Mouse (Mus musculus): ENCODE measurements around the gene Gm49392. TPM values are rescaled to one million over a fixed set of nuclear protein-coding genes. Genes with fewer than 3 reads are reported as not detected.
"Not testable (repeated sequence)": the region's sequence is repeated elsewhere in the genome, so short reads cannot be mapped to it uniquely, and the experiment has no call there.

Gene Gm49392
- polyA plus RNA-seq (2015; fragmentation: Nextera tagmentation; extraction: Ambion mirVana), result 0.71 TPM in 1 of 2 replicates, not detected in the other

- not testable (repeated sequence) for H3K36me3 ChIP-seq (ENCODE audit: insufficient read depth, low read length); ATAC-seq (ENCODE audit: low FRiP score, low TSS enrichment); H3K4me3 ChIP-seq (ENCODE audit: low read length); H3K4me2 ChIP-seq (replicated peaks; ENCODE audit: low read depth, low read length); H3K27me3 ChIP-seq (ENCODE audit: insufficient read depth, low read length); H3K27ac ChIP-seq (ENCODE audit: low read length); H3K9me3 ChIP-seq (ENCODE audit: low read length); H3K4me1 ChIP-seq (ENCODE audit: insufficient read depth, low read length); H3K9ac ChIP-seq (replicated peaks; ENCODE audit: low read length)
- 91% methylated on average over 7 of the region's 8 CpGs for WGBS
These were observed at the start of gene Gm49392 for GRCm38 (mm10) chr13:60896794-60897193. Gm49392 (minus strand) TSS chr13:60896894.

GRCm38 (mm10) chr13:60941884-60942283 is 45.2 kb upstream of the Gm49392 start, which contains the start of gene Tpbpa:
Tpbpa (minus strand) TSS chr13:60941984.
- not testable (repeated sequence) for H3K4me3 ChIP-seq (ENCODE audit: low read length); H3K9me3 ChIP-seq (ENCODE audit: low read length); H3K9ac ChIP-seq (replicated peaks; ENCODE audit: low read length); H3K27ac ChIP-seq (ENCODE audit: low read length); H3K36me3 ChIP-seq (ENCODE audit: insufficient read depth, low read length); H3K27me3 ChIP-seq (ENCODE audit: insufficient read depth, low read length); ATAC-seq (ENCODE audit: low FRiP score, low TSS enrichment); H3K4me1 ChIP-seq (ENCODE audit: insufficient read depth, low read length); H3K4me2 ChIP-seq (replicated peaks; ENCODE audit: low read depth, low read length)
- 84% methylated on average over 3 of the region's 3 CpGs for WGBS

GRCm38 (mm10) chr13:60936500-60936901 is 39.8 kb upstream of the Gm49392 start, which contains the start of the genes Gm49391 and Ctla2a:
Gm49391 (minus strand) TSS chr13:60936571.
Ctla2a (minus strand) TSS chr13:60936625.
- Histone ChIP-seq H3K4me2 (replicated peaks; ENCODE audit: low read depth, low read length) (no peak within 1 kb of the TSS), H3K27me3 (ENCODE audit: insufficient read depth, low read length) (no peaks in the 10 kb centered on the region), H3K27ac (ENCODE audit: low read length) (no peak within 1 kb of the TSS), H3K36me3 (ENCODE audit: insufficient read depth, low read length) (no peaks in the 10 kb centered on the region), H3K4me1 (ENCODE audit: insufficient read depth, low read length) (no peaks in the 10 kb centered on the region), H3K4me3 (ENCODE audit: low read length) (no peak within 1 kb of the TSS), H3K9ac (replicated peaks; ENCODE audit: low read length) (no peak within 1 kb of the TSS), H3K9me3 (ENCODE audit: low read length) (peaks cover 3% of the 10 kb centered on the region; the same call in 1 of the 2 replicates)
- peak; percentile 70 for ATAC-seq (ENCODE audit: low FRiP score, low TSS enrichment)
- 61% methylated on average over 5 of the region's 5 CpGs for WGBS

GRCm38 (mm10) chr13:60935490-60935889 is 38.8 kb upstream of the Gm49392 start, which contains the start of gene Gm49393:
Gm49393 (minus strand) TSS chr13:60935590.
- not testable (repeated sequence) for H3K4me1 ChIP-seq (ENCODE audit: insufficient read depth, low read length); H3K4me3 ChIP-seq (ENCODE audit: low read length); H3K27me3 ChIP-seq (ENCODE audit: insufficient read depth, low read length); H3K4me2 ChIP-seq (replicated peaks; ENCODE audit: low read depth, low read length); H3K36me3 ChIP-seq (ENCODE audit: insufficient read depth, low read length); H3K9ac ChIP-seq (replicated peaks; ENCODE audit: low read length); H3K27ac ChIP-seq (ENCODE audit: low read length); ATAC-seq (ENCODE audit: low FRiP score, low TSS enrichment); H3K9me3 ChIP-seq (ENCODE audit: low read length)
- WGBS, result 75% methylated on average over 2 of the region's 2 CpGs

GRCm38 (mm10) chr13:60904780-60905179 is 8.1 kb upstream of the Gm49392 start, which contains the start of gene Tpbpb:
Tpbpb (minus strand) TSS chr13:60904880.
- not testable (repeated sequence) for ATAC-seq (ENCODE audit: low FRiP score, low TSS enrichment); H3K4me1 ChIP-seq (ENCODE audit: insufficient read depth, low read length); H3K27ac ChIP-seq (ENCODE audit: low read length); H3K9me3 ChIP-seq (ENCODE audit: low read length); H3K4me2 ChIP-seq (replicated peaks; ENCODE audit: low read depth, low read length); H3K4me3 ChIP-seq (ENCODE audit: low read length); H3K27me3 ChIP-seq (ENCODE audit: insufficient read depth, low read length); H3K9ac ChIP-seq (replicated peaks; ENCODE audit: low read length); H3K36me3 ChIP-seq (ENCODE audit: insufficient read depth, low read length)
- 90% methylated on average over 2 of the region's 2 CpGs for whole genome bisulfite sequencing

GRCm38 (mm10) chr13:60897328-60897727 is 634 bp upstream of the Gm49392 start, which contains the start of gene Ctla2b:
Ctla2b (minus strand) TSS chr13:60897447.
- H3K4me1 ChIP-seq (ENCODE audit: insufficient read depth, low read length), result no peaks in the 10 kb centered on the region
- H3K4me2 ChIP-seq (replicated peaks; ENCODE audit: low read depth, low read length), result no peak within 1 kb of the TSS
- peak; percentile 76 for ATAC-seq (ENCODE audit: low FRiP score, low TSS enrichment)
- no peaks in the 10 kb centered on the region for H3K9me3 ChIP-seq (ENCODE audit: low read length)
- H3K4me3 ChIP-seq (ENCODE audit: low read length), result no peak within 1 kb of the TSS
- 63% methylated on average over 3 of the region's 3 CpGs for WGBS
- H3K27ac ChIP-seq (ENCODE audit: low read length), result no peak within 1 kb of the TSS
- H3K9ac ChIP-seq (replicated peaks; ENCODE audit: low read length), result no peak within 1 kb of the TSS
- H3K27me3 ChIP-seq (ENCODE audit: insufficient read depth, low read length), result no peaks in the 10 kb centered on the region
- no peaks in the 10 kb centered on the region for H3K36me3 ChIP-seq (ENCODE audit: insufficient read depth, low read length)

GRCm38 (mm10) chr13:60895406-60896160 is 1.1 kb downstream of the Gm49392 start:
- H3K36me3 ChIP-seq (ENCODE audit: insufficient read depth, low read length), result no peaks in the 10 kb centered on the region
- H3K4me3 ChIP-seq (ENCODE audit: low read length), result no peak overlapping the region
- H3K9ac ChIP-seq (replicated peaks; ENCODE audit: low read length), result no peak overlapping the region
- no peak for ATAC-seq (ENCODE audit: low FRiP score, low TSS enrichment)
- H3K27ac ChIP-seq (ENCODE audit: low read length), result no peak overlapping the region
- no peaks in the 10 kb centered on the region for H3K9me3 ChIP-seq (ENCODE audit: low read length)
- no peaks in the 10 kb centered on the region for H3K4me1 ChIP-seq (ENCODE audit: insufficient read depth, low read length)
- H3K27me3 ChIP-seq (ENCODE audit: insufficient read depth, low read length), result no peaks in the 10 kb centered on the region
- no peak overlapping the region for H3K4me2 ChIP-seq (replicated peaks; ENCODE audit: low read depth, low read length)

GRCm38 (mm10) chr13:60892301-60892700 is 4.4 kb downstream of the Gm49392 start:
- H3K9me3 ChIP-seq (ENCODE audit: low read length), result no peaks in the 10 kb centered on the region
- no peak for ATAC-seq (ENCODE audit: low FRiP score, low TSS enrichment)
- WGBS, result 94% methylated on average over 1 of the region's 1 CpGs
- no peaks in the 10 kb centered on the region for H3K36me3 ChIP-seq (ENCODE audit: insufficient read depth, low read length)
- H3K9ac ChIP-seq (replicated peaks; ENCODE audit: low read length), result no peak overlapping the region
- H3K4me2 ChIP-seq (replicated peaks; ENCODE audit: low read depth, low read length), result no peak overlapping the region
- H3K27me3 ChIP-seq (ENCODE audit: insufficient read depth, low read length), result no peaks in the 10 kb centered on the region
- no peaks in the 10 kb centered on the region for H3K4me1 ChIP-seq (ENCODE audit: insufficient read depth, low read length)
- no peak overlapping the region for H3K27ac ChIP-seq (ENCODE audit: low read length)
- no peak overlapping the region for H3K4me3 ChIP-seq (ENCODE audit: low read length)

- Histone ChIP-seq H3K36me3 (ENCODE audit: insufficient read depth, low read length) (no peaks in the 10 kb centered on the region), H3K27ac (ENCODE audit: low read length) (no peak within 1 kb of the TSS), H3K4me1 (ENCODE audit: insufficient read depth, low read length) (no peaks in the 10 kb centered on the region), H3K9me3 (ENCODE audit: low read length) (no peaks in the 10 kb centered on the region), H3K4me2 (replicated peaks; ENCODE audit: low read depth, low read length) (no peak within 1 kb of the TSS), H3K27me3 (ENCODE audit: insufficient read depth, low read length) (no peaks in the 10 kb centered on the region), H3K9ac (replicated peaks; ENCODE audit: low read length) (no peak within 1 kb of the TSS), H3K4me3 (ENCODE audit: low read length) (no peak within 1 kb of the TSS)
- no peak for ATAC-seq (ENCODE audit: low FRiP score, low TSS enrichment)
- 67% methylated on average over 1 of the region's 1 CpGs for WGBS
These were observed 32.4 kb downstream of the Gm49392 start, which contains the start of gene 4930486L24Rik for GRCm38 (mm10) chr13:60864281-60864680. 4930486L24Rik (minus strand) TSS chr13:60864475.
